Mouse (Mus musculus) right cerebral cortex, adult 18-20 months (tissue): ENCODE results near the gene Etl4.

Experiments used
- DNase-seq: peaks from one replicate; pipeline ENCODE4 v3.0.0; 2022; ENCODE audit warnings: mixed read lengths

Gene Etl4

DNA sequence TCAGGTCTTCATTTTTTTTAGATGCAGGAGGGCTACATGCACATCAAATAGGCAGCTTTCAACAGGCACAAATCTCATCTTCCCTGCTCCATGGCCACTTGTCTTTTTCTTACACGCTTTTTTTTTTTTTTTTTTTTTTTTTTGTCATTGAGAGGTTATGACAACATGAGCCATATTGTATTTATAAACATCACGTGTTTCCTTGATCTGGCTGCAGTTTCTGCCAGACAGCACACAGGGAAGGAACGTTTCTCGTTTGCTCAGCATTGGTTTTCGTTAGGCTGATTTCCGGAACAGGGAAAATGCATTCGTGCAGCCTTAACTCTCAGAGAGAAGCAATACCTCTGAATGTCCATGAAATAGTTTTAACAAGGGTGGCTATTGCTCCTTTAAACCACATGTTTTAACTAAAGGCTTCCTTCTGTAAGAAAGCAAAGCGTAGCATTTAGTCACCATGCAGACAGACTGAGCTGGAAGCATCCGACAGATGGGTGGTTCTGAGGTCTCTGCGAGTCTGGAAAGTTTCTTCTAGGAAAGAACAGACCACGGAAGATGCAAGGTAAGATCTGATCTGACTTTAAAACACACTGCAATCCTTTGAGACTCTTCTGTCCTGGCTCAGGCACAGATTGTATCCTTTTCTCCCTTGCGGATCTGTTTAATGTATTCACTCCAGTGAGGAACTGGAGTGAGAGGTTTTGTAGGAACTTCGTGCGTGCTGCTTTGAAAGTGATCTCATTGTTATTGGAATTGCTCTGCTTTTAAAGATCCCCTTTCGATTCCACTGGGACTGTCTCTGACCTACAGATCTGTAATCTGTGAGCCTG, 812.8 kb downstream of the Etl4 start:
- no peak for DNase-seq

DNA sequence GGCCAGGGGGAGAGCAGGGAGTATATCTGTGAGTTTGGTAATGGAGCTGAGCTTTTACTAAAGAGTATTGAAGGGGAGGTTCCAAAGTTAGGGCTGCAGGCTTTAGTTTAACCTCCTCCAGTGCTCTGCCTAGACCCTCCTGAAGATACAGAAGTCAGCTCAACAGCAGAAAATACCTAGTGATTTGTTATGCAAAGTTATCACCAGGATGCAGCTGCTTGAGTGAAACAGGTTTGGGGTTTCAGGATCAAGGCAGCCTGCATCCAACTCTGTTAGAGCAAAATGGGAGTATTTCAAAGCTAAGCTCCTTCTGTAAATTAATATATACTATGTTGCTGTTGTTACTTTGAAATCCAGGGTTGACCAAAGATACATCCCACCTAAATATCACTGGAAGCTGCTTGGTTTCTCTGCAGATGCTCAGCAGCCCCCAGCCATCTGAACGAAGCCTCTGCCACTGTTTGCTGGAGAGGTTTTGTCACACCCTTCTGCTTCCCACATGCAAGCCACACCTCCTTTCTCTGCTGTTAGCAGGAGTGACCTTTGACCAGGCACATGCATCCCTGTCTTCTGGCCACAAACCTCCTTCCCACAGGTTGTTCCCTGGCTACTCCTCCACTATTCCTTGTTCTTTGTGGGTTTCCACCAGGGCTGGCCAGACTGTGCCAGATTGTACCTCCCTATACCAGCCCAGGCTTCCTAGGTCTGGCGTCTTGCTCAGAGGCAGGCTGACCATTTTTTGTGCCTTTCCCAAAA, 814.6 kb downstream of the Etl4 start:
- DNase-seq, result no peak

DNA sequence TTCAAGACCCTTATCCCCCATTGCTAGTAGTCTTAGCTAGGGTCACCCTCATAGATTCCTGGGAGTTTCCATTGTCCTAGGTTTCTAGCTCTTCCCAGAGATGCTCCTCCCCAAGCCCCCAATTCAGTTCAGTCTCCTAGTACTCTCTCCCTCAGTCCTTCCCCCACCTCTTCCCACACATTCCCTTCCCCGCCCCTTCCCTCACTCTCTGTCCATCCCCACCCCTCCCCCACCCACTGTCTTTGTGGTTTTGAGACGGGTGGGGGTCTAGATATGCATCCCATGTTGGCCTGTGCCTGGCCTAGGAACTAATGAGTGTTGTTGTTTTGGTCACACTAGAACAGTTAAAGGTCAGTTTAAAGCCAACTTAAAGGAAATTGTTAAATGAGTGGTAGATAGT, 817.4 kb downstream of the Etl4 start:
- no peak for DNase-seq

DNA sequence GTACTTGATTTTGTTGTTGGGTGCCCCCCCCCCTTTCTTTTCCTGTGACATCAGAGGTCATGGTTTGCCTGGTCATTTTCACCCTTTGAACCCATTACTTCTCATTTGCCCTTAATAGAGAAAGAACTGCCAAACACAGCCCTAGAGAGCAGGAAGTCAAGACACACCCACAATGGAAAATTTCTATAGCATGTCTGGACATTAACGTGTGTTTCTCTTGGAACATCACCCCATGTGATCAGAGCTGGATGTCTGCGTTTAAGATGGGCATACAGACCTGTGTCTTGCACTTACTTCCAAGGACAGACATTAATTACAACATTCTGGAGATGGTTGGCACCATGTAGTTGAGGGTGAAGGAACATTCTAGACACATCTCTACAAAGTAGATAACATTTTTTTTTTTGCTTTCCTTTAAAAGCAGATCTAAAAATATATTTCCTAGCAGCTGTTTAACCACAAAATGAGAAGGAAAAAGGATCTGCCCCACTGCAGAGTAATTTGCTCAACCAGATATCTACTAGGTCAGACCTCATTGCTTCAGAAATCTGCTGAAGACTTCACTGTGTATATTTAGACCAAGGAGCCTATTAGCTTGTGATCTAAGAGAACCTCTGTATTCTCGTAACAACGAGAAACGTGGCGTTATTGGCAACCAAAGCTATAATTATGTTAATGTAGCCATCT, 818.3 kb downstream of the Etl4 start:
- no peak for DNase-seq

DNA sequence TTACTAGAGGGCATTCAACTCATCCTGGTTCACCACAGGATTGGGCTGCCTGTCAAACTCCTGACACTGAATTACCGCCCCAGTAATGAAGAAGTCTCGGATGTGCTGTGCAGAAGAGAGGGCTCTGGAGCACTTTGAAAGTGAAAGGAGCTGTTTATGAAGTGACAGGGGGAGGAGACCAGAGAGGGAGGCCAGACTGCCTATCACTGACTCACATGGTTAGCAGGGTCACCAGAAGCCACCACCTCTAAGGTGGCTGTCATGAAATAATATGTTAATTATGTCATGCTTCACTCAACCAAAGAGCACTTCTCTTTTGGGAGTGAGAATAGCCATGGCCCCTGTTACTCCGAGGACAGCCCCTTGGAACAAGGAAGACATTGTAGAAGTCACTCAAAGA, 825.9 kb downstream of the Etl4 start:
- DNase-seq, result no peak

DNA sequence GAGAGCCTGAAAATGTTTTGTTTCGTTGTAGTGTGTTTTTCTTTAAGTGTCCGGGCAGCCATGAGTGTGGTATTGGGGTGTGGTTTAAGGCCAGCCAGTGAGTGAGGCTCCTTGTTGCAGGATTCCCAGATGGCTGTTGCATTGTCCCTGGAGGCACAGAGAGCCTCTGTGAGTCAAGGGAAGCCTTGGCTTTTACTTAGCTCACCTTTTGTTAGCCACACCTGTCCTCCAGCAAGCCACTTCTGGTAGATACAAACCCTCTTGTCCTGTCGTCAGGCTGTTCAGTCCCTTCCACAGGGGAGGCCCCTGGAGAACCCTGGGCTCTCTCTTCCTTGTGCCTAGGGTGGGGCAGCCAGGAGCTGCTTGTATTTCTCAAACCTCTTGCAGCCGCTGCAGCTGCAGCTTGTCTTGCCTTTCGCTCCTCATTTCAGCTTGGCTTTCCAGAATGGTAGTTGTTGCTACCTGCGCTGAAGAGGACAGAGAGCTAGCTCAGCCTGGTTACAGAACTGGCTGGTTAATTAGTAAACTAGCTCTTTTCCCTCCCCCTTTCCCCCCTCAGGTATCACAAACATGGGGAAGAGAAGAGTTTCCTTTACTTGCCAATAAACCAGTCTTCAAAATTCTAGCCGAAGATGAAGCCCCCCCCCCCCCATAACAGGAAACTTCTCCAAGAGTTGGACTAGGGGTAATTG, 826.9 kb downstream of the Etl4 start:
- DNase-seq, result no peak

DNA sequence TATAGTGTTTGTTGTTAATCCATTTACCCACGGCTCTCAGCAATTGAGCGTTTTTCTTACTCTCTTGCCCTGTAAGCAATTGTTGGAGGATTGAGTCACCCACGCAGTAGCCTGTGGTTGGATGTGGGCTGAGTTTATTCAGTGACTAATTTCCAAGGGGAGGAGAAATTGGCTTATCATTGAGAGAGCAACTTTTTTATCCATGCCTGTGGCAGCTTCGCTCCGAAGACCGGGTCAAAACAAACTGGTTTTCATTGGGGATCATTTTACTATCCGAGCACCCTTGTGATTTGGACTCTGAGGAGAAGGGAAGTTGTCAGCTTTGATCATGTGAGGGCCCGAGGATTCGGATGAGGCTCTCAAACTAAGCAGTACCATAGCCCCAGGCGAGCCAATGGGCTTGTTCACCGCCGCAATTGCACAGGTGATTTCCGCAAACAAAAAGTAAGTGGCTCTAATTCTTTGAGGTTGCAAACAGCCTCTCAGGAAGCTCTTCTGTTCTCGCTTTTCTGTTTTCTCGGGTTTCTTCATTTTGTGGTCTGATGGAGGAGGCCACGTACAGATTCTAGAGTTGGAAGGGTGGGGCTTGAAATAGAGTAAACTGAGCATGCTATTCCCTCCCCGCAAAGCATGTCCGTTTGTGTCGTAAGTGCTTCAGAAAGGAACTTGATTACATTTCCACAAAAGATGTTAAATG, 827.7 kb downstream of the Etl4 start:
- DNase-seq, result no peak

DNA sequence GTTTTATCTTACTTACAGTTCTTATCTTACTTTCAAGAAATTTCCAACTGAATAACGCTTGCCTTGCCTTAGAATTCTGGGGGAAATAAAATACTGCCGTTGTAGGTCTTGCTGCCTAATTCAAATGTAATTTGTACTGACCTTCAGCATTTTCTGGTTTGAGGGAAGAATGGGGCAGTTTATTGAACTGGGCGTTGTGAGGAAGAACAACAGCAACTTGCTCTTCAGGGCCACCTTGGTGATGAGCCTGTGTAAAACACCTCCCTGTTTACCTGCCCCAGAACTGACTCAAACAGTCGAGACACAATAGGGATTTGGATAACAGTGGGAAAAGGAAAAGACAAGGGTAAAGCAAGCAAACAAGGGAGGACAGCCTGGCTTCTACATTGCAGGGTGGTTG, 828.3 kb downstream of the Etl4 start:
- no peak for DNase-seq

DNA sequence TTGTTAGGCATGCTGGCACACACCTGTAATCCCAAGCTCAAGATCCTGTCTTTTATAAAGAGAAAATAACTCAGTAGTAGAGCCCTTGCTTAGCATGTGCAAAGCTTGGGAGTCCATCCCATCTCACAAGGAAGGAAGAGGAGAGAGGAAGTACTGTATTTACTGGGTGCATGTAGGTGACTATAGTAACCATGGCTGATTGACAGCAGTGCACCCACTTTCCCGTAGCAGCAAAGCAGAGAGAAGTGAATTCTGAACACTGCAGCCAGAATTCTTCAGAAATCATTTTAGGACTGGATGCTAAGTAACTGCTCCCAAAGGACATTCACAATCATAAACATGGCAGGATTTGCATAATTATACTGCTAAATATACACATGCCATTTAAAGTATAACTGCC, 838.1 kb downstream of the Etl4 start:
- no peak for DNase-seq

DNA sequence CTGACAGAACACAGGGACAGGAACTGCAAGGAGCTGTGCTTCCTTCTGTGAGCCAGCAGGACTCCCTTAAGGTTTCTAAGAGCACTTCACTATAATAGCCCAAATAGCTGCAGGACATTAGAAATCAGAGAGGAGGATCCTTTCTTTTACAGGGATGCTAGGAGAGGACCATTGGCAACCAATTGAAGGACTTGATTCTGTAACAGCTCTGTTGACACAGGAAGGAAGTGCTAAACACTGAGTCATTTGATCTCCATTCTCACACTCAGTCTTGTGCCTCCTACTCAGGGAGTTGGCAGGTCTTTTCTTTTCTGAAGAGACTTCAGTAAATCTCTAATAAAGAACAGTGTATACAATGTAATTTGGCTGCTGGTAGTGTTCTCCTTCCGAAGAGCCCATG, 838.9 kb downstream of the Etl4 start:
- DNase-seq, result peak; percentile 24

DNA sequence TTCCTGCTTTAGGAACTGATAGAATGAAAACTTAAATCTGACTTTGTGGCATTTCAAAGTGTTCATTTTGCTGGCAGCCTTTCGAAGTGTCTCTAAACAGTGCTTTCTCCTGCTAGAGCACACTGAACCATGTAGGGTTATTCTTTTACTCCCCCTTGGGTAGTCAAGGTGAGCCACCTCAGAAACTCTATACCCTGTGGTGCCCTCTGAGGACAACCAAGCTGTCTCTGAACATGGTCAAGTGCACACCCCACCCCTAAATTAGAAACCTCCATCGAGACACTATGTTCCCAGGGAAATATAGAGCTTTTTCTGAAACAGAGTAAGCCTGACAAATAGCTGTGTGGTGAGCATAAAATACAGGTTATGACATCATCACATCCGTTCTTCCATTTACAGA, 840.1 kb downstream of the Etl4 start:
- no peak for DNase-seq

DNA sequence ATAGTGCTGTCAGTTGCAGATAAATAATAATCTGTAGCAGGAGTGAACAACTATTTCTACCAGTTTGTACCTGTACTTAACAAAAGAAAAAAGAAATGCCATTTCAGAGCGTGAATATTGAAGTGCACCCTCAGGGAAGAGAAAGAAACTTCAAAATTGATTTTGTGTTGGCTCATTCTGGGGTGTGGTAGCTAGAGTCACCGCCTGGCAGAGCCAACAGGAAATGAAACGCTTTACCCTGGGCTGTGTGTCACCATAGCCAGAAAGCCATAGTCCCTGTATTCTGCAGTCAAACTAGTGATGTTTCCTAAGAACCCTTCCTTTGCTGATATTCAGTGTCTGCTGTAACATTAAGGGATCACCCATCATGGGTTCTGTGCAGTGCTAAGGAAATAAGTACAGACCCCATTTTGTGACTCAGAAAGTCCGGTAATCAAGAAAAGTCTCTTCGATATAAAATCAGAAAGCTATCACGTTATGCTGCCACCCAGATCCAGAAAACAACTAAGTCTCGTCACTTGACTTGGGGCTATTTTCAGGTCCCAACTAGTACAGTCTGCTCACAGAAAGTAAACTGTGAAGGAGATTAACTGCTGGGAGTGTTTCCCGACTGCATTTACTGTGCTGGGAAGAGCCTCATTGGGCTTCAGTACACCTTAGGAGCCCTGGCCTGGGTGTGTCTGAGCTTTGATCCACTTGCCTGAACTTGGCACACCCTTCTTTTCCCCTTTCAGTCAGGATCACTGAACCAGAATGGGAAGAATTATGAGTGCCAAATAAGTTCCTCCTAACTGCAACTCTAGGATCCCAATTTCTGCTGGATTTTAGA, 843.9 kb downstream of the Etl4 start:
- no peak for DNase-seq

DNA sequence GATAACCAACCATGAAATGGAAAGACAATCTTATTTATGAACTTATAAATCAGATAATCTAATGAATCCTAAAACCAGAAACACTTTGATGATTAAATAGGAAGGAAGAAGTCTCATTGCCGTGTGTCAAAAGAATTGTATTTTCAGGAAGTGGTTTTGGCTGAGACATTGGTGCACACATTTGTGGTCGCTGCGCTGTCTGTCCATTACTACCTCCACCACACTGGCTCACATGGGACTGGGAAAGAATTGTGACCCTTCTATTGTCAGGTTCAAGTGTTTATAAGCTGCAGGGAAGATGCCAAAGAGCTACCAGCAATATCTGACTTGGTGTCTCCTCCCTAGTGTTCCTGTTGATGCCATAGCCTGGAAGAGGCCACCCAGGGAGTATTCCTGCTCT, 847.4 kb downstream of the Etl4 start:
- DNase-seq, result no peak

DNA sequence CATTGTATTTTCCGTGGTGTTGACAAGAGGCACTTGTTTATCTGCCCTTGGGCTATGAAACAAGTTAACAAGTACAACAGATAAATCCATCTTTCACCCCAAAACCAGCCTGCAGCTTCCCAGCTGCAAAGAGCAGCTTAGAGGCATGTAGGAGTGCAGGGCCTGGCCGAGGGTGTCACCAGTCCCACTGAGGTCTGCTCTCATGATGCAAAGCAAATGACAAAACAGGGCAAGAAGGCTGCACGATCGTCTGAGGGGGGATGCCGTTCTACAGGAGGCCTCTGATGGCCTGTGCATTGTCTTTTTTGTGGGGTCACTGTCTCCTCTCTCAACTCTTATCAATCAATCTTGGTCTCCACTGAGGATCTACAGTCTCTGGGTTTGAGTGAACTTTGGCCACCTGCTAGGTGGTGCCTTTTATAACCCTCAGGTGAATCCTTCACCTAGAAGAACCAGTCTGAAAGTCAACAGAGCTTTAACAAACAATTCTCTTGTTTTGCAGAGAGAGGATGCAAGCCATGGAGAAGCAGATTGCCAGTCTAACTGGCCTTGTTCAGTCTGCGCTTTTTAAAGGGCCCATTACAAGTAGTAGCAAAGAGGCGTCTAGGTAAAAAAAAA, 849.6 kb downstream of the Etl4 start:
- no peak for DNase-seq

DNA sequence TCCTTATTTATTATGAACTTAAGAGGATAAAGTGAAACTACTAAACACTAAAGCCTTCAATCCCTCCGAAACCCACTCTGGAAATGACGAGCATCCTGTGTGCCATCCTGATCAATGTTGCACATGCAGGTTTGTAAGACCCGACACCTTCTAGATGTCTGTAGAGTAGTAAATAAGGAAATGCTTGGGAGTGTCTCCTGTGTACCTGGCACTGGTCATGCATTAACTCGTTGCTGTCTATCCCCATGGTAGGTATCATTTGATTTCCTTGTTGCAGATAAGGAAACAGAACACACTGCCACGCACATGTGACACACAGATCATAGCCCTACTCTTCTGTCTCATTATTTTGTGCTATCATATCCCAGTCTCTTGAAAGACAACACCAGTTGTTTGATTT, 851.7 kb downstream of the Etl4 start:
- no peak for DNase-seq

DNA sequence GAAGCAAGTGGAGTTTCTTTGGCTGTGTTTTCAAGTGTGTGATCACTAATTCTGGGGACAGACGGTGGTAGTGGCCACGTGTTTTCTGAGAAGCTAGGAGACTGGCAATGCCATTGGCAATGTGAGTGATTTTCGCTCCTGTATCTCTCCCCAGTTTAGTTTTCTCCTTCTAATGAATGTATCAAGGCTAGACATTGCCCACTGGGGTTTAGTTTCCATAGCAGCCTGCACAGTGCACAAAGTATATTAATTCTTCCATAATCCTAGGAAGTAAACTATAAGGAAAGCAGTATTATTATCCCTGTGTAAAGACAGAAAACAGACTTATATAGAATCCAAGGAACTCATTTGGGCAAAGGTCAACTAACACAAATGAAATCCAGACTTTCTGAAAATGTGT, 852.2 kb downstream of the Etl4 start:
- no peak for DNase-seq

DNA sequence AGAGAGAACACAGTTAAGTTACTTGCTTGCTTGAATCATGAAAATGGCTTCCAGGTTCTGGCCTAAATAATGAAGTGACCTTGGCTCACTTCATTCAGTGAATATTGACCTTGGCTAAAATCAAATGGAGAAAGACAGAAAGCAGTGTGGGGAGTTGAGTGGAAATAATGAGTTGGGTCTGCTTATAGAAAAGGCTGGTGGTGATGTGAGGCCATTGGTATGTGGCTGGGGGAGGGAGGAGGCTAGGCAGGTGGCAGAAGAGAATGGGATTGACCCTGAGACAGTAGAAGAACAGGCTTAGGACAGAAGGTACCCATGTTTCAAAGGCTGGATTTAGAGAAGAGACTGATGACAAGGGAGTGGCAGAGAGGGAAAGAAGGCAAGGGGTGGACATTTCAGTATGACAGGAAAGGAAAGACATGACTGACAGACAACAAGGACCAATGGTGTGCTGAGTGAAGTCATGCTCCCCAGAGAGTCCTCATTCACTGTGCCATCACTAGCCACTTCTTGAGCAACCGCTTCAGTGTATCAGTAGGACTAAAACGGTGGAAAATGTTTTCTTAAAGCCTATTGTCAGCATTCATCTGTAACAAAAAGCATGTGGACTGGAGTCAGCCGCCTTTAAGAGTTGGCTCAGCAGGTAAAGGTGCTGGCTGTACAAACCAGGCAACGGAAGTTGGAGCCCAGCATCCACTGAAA, 854.1 kb downstream of the Etl4 start:
- no peak for DNase-seq

DNA sequence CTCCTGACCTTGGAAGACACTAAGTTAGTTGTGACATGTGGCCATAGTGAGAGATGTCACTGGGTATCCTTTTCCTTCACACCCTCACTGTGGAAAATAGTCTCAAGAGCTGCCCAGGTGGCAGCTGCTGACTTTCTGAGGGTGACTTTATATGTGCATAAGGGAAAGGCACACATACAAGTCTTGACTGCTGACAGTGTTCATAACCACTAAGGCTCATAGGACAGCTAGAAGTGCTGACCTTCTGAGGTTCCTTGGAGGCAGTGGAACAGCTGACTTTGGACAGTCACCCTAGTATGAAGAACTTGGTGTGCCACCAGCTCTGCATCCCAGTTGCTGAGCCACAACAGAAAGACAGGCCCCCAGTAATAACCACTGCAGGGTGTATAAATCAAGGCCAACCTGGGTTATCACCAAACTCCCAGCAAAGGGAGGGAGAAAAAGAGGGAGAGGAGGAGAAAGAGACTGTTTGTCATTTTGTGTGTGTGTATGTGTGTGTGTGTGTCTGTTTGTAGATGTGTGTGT, 855.0 kb downstream of the Etl4 start:
- no peak for DNase-seq

DNA sequence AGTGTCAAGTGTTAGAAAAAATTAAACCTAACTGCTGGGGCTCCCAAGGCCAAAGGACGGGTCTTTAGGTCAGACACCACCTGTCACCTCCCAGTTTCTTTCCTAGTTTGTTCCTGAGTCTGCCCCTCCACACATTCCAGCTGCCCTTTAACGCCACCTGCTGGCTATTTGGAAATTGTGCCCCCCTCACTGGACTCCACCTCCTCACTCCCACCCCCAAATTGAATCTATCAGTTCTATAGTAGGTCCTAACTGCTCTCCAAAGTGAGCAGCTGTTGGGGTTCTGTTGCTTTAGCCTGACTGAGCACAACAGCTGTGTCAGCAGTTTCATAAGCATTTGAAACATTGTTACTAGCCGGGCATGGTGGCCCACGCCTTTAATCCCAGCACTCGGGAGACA, 859.1 kb downstream of the Etl4 start:
- DNase-seq, result no peak

DNA sequence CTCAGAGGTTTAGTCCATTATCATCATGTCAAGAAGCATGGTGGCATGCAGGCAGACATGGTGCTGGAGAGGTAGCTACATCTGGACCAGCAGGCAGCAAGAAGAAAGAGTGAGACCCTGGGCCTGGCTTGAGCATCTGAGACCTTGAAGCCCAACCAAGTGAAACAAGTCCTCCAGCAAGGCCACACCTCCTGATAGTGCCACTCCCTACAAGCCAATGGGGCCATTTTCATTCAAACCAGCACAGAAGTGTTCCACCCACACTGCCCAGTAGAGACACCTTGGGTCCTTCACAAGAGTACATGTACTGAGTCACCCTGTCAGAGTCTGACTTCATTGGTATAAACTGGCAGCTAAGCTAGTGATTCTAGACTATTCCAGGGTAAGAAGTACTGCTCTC, 860.6 kb downstream of the Etl4 start:
- DNase-seq, result no peak
